Mouse (Mus musculus) c-Kit-positive CD71-positive TER-119-positive erythroid progenitor cells, embryonic 14.5 days (primary cell): ENCODE data around the gene Pigu.

Experiments used
- DNase-seq: peaks from one replicate; pipeline ENCODE4 v3.0.0-alpha.2; 2013; ENCODE audit warnings: low spot score

The Pigu gene

GRCm38 (mm10) chr2:155287456-155288250, 69.6 kb downstream of the Pigu start:
- DNase-seq: no peak

- no peak for DNase-seq
Observed at GRCm38 (mm10) chr2:155285744-155286143, 71.5 kb downstream of the Pigu start.

DNA sequence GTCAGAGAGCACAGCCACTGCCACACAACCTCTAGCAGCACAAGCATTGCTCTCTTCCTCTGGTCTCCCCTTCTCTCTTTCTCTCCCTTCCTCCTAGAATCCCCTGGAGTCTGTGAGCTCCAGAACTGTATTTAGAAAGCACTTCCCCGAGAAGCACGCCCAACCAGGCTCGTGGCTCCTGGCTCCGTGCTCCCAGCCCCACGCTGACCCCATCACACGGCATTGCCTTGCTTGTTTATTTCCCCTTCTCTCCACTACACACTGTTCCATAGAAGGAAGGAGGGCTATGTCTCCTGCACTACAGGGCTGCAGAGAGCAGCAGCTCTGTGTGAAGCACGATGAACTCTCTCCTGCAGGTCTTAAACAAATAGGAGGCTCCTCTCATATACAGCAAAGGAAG, 72.6 kb downstream of the Pigu start:
- DNase-seq: no peak

DNA sequence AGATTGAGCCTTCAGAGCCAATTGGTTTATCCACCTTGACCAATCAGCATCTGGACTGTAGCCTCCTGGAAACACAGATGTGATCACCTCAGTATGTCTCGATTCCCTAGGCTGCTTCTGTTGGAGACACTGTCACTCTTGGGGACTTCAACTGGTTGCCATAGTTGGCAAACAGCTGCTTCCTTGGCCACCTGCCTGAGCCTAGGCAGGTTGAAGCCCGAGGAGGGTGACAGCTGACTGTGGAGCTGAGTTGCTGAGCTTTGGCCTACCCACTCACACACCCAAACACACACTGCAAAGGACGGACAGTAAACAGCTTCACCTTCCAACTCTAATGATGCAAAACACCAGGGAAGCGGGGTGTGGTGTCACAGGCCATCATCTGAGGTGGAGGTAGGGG, 73.4 kb downstream of the Pigu start:
- no peak for DNase-seq

DNA sequence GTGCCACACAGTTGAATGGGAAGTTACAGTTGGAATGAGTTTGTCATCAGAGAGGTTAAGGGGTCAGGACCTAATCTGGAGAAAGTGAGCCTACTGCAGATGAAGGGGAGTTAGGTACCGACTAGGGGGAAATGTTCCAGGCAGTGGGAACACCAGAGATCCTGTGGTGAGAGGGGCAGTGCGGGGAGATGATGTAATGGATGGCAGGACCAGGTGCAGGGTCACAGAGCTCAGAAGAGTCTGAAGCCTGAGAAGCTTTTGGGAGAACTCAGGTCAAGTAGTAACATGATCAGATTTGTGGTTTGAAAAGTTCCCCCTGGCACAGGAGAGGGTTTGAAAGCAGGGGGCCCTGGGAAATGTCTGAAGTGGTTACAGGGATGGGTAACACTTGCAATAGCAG, 77.1 kb downstream of the Pigu start:
- no peak for DNase-seq

GRCm38 (mm10) chr2:155279163-155279562, 78.1 kb downstream of the Pigu start:
- DNase-seq: no peak

GRCm38 (mm10) chr2:155278361-155278760, 78.9 kb downstream of the Pigu start:
- no peak for DNase-seq

GRCm38 (mm10) chr2:155277721-155278120, 79.5 kb downstream of the Pigu start:
- no peak for DNase-seq

- peak; percentile 57 for DNase-seq
Observed at GRCm38 (mm10) chr2:155276621-155277175, 80.5 kb downstream of the Pigu start.

- DNase-seq: peak; percentile 96
Observed at GRCm38 (mm10) chr2:155276195-155276594, 81.0 kb downstream of the Pigu start, which contains the start of gene Map1lc3a. TSS of gene Map1lc3a (plus strand) at chr2:155276297.

- no peak for DNase-seq
Observed at GRCm38 (mm10) chr2:155273603-155274002, 83.6 kb downstream of the Pigu start.

- DNase-seq: no peak
Observed at GRCm38 (mm10) chr2:155272396-155273170, 84.6 kb downstream of the Pigu start.

DNA sequence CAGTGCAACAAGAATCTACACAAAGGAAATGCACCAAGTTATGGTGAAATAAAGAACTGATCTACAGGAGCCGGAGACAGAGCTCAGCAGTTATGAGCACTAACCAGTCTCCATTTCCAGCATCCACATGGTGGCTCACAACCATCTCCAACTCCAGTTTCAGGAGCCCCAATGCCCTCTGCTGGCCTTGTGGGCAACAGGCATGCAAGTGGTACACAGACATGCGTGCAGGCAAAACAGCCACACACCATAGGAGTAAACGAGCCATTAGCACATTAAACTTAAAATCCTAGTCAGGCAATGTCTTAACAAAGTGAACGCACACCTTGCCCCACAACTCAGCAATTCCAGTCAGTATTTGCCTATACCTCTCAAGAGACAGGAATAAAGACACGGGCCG, 85.3 kb downstream of the Pigu start:
- DNase-seq: no peak

DNA sequence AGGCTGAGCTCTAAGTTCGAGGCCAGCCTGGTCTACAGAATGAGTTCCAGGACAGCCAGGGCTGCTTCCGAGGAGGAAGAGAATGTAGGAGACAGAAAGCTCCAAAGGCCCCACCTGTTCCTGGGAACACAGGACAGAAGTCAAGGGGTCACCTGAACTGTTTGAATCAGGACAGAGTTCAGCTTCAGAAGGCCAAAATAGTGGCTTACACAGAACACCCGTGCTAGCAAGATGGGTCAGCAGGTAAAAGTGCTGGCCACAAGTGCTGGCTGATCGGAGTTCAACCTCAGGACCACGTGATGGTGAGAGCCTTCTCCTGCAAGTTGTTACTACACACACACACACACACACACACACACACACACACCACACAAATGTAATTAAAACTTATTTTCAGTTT, 90.3 kb downstream of the Pigu start:
- DNase-seq: no peak

GRCm38 (mm10) chr2:155265526-155265925, 91.7 kb downstream of the Pigu start:
- DNase-seq: no peak

DNA sequence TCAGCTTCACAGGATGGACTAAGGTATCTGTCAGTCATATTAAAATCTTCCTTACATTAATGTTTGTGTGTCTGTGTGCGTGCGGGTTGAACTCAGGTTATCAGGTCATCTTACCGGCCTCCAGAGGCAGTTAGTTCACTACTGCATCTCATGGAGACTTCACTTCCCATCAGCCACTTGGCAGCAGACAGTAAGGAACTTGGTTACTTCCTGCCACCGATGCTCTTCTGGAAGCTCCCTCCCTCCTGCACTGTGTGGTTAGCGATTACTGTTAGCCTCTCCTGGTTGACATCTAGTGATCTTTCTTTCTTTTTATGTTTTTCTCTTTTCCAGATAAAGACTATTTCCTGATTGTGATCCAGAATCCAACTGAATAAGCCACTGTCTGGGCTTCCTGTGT, 107.6 kb downstream of the Pigu start:
- DNase-seq: no peak

GRCm38 (mm10) chr2:155248718-155249117, 108.5 kb downstream of the Pigu start:
- DNase-seq: no peak

GRCm38 (mm10) chr2:155248206-155248605, 109.0 kb downstream of the Pigu start:
- no peak for DNase-seq

DNA sequence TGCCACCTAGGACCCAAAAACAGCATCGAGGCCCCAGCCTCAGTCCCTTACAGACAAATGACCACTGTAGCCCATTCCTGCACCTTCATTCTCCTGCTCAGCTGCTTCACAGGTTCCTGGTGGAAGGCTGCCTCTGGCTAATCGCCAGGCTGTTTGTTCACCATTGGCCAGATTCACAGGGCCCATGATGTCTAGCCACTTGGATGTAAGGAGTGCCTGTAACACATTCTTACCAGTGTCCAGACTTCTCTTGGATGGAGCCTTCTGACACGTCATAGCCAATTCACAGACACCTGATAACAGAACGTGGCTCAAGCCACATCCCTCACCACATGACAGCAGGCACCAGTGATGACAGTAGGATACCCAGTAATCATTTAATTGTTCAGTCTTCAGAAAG, 111.0 kb downstream of the Pigu start:
- DNase-seq: no peak

DNA sequence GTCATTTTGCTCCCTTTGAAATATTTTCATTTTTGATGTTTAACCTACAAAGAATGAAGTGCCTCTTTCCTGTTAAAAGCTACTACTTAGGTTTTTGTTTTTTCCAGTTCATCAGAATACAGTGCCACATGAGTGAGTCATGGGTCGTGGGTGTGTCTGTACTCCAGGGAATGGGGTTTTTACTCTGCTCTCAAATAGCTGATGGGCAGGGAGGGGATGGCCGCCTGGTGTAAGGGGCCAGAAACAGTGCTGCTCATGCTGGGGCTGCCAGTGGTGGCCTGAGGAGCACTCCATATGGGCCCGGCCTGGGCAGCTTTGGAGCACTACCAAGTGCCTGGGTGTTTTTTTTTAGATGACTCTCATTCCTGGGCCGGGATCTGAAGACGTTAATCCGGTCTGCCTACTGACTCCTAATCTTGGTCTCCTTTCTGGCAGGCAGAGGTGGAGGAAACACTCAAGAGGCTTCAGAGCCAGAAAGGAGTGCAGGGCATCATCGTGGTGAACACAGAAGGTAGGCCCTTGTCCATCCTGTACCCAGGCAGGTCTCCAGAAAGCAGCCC, 114.9 kb downstream of the Pigu start:
- DNase-seq: no peak

DNA sequence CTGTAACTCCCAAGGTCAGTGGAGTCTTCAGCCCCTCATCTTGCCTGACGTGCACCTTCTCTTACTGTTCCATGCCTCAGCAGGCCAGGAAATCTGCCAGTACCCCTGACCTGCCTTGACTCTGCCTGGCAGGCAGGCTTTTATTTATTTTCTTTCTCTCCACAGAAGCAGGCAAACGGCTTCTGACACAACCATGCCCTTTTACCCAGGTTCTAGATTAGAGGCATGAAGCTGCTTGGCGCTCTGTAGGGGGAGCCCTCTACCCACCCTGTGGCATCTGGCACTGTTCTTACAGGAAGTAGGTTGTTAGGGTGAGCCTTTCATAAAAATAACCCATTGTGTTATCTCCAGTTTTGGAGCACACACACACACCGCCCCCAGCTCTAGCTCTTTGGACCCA, 116.3 kb downstream of the Pigu start:
- DNase-seq: no peak

- no peak for DNase-seq
Observed at GRCm38 (mm10) chr2:155237276-155237675, 120.0 kb downstream of the Pigu start.
